Mouse (Mus musculus): ENCODE measurements around the gene Des. TPM values are rescaled to one million over a fixed set of nuclear protein-coding genes. Genes with fewer than 3 reads are reported as not detected.

The Des gene
- total and polyA plus RNA-seq, 3 experiments = 9.3 to 18.9 (median 11.7) TPM

- Histone ChIP-seq H3K27ac (ENCODE audit: insufficient read depth, low read depth) (no peak overlapping the region), H3K79me2 (replicated peaks; ENCODE audit: control insufficient read depth, extremely low read depth, insufficient read depth, poor library complexity, severe bottlenecking) (no peaks in the 10 kb centered on the region), H3K4me3 (replicated peaks in 1 of 3; ENCODE audit: low read depth in 2 of 3, low read length in 2 of 3, poor library complexity in 1 of 3) (no peak overlapping the region), H3K36me3 (replicated peaks in 1 of 2; ENCODE audit: control insufficient read depth in 1 of 2, insufficient read depth in 1 of 2, low read length in 1 of 2) (no peaks in the 10 kb centered on the region), H3K4me1 (ENCODE audit: control insufficient read depth in 1 of 2, insufficient read depth in 2 of 2) (peaks cover 7 to 16% of the 10 kb centered on the region in 2 experiments), H3K27me3 (replicated peaks) (peaks cover 10% of the 10 kb centered on the region), H3K9me3 (replicated peaks; ENCODE audit: low read length) (peaks cover 2% of the 10 kb centered on the region), H3K9ac (ENCODE audit: insufficient read depth, low read depth) (no peak overlapping the region), H3K4me2 (ENCODE audit: insufficient read depth, low read depth, poor library complexity, severe bottlenecking) (no peak overlapping the region)
- TF ChIP-seq UBTF (IDR thresholded peaks at IDR 0.05; ENCODE audit: low read depth, low read length) = no peak
- TF ChIP-seq GABPA (IDR thresholded peaks at IDR 0.05; ENCODE audit: insufficient replicate concordance, low read depth, low read length) = no peak
- no peak for TF ChIP-seq TCF12 (IDR thresholded peaks at IDR 0.05; ENCODE audit: low read depth, low read length)
- TF ChIP-seq CTCF (conservative IDR thresholded peaks at IDR 0.05 in 1 of 2, IDR thresholded peaks at IDR 0.05 in 1 of 2; ENCODE audit: low read depth in 2 of 2, low read length in 2 of 2) = no peak
- TF ChIP-seq CHD2 (IDR thresholded peaks at IDR 0.05; ENCODE audit: low read length) = no peak
- no peak for TF ChIP-seq MYC (IDR thresholded peaks at IDR 0.05; ENCODE audit: low read depth, low read length)
- no peak for TF ChIP-seq NRF1 (IDR thresholded peaks at IDR 0.05; ENCODE audit: low read depth, low read length)
- no peak for TF ChIP-seq MAZ (IDR thresholded peaks at IDR 0.05; ENCODE audit: low read depth, low read length)
- TF ChIP-seq ZNF384 (IDR thresholded peaks at IDR 0.05; ENCODE audit: low read depth, low read length) = no peak
- no peak for TF ChIP-seq KAT2A (IDR thresholded peaks at IDR 0.05; ENCODE audit: insufficient replicate concordance, low read length)
- no peak for TF ChIP-seq SIN3A (IDR thresholded peaks at IDR 0.05; ENCODE audit: low read length)
- no peak for TF ChIP-seq HCFC1 (IDR thresholded peaks at IDR 0.05; ENCODE audit: low read depth, low read length)
- no peak for TF ChIP-seq E2F4 (IDR thresholded peaks at IDR 0.05; ENCODE audit: insufficient replicate concordance, low read depth, low read length)
- no peak for TF ChIP-seq RAD21 (IDR thresholded peaks at IDR 0.05; ENCODE audit: low read depth, low read length)
- no peak for TF ChIP-seq EP300 (IDR thresholded peaks at IDR 0.05; ENCODE audit: low read length)
- no peak for TF ChIP-seq MEF2A (IDR thresholded peaks at IDR 0.05; ENCODE audit: borderline replicate concordance, low read depth, low read length)
- TF ChIP-seq USF2 (conservative IDR thresholded peaks at IDR 0.05; ENCODE audit: low read depth, low read length) = no peak
- TF ChIP-seq ZC3H11A (IDR thresholded peaks at IDR 0.05; ENCODE audit: low read depth, low read length) = no peak
- no peak for TF ChIP-seq PAX5 (IDR thresholded peaks at IDR 0.05; ENCODE audit: low read length)
- in situ Hi-C loops (cut with MboI; ENCODE audit: low pct_ligation_motif_present, low pct_unique_long_range_greater_than_20kb, low sequenced_read_pairs) = loop anchor here (25.0 kb wide), 1 partner anchor 222 kb away; no protein-coding TSS in a partner anchor
- no peak for DNase-seq (ENCODE audit: extremely low read depth)
- dilution Hi-C loops (cut with MboI; ENCODE audit: extremely low pct_ligation_motif_present, extremely low pct_unique_long_range_greater_than_20kb, low sequenced_read_pairs) = no loop called here
Observed at GRCm38 (mm10) chr1:75340519-75340918, 19.6 kb upstream of the Des start.

DNA sequence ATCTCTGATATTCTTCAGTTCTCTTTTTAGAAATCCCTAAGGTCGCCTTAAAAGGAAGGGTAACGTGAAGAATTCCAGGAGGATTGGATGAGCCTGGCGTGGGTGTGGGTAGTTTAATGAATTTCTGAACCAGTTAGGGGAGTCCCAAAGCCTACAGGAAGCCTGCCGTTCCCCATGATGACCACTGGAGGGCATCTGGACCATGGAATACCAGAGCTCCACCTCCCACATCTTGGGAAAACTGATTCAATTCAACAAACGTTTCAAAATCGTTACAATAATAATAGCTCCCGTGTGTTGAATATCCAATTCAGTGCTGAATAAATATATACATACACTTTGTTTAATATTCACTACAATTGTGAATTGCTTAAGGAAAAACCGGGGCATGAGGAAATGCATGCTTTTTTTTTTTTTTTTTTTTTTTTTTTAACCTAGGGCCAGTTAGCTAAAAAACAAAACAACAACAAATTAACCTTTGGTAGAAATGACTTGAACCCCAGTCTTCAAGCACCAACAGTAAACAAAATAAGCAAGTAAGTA, 17.2 kb upstream of the Des start:
- Histone ChIP-seq H3K27me3 (replicated peaks) (peaks cover 10% of the 10 kb centered on the region), H3K36me3 (replicated peaks in 1 of 2; ENCODE audit: control insufficient read depth in 1 of 2, insufficient read depth in 1 of 2, low read length in 1 of 2) (no peaks in the 10 kb centered on the region), H3K27ac (ENCODE audit: insufficient read depth, low read depth) (no peak overlapping the region), H3K4me3 (replicated peaks in 1 of 3; ENCODE audit: low read depth in 2 of 3, low read length in 2 of 3, poor library complexity in 1 of 3) (no peak overlapping the region), H3K79me2 (replicated peaks; ENCODE audit: control insufficient read depth, extremely low read depth, insufficient read depth, poor library complexity, severe bottlenecking) (no peaks in the 10 kb centered on the region), H3K9me3 (replicated peaks; ENCODE audit: low read length) (peaks cover 2% of the 10 kb centered on the region), H3K4me1 (ENCODE audit: control insufficient read depth in 1 of 2, insufficient read depth in 2 of 2) (peaks cover 13 to 38% of the 10 kb centered on the region in 2 experiments), H3K9ac (ENCODE audit: insufficient read depth, low read depth) (no peak overlapping the region), H3K4me2 (ENCODE audit: insufficient read depth, low read depth, poor library complexity, severe bottlenecking) (no peak overlapping the region)
- peak; percentile 62 for DNase-seq (ENCODE audit: extremely low read depth)
- in situ Hi-C loops (cut with MboI; ENCODE audit: low pct_ligation_motif_present, low pct_unique_long_range_greater_than_20kb, low sequenced_read_pairs) = loop anchor here (25.0 kb wide), 1 partner anchor 219 kb away; no protein-coding TSS in a partner anchor
- dilution Hi-C loops (cut with MboI; ENCODE audit: extremely low pct_ligation_motif_present, extremely low pct_unique_long_range_greater_than_20kb, low sequenced_read_pairs) = no loop called here
- TF ChIP-seq BHLHE40 (IDR thresholded peaks at IDR 0.05; ENCODE audit: low read depth, low read length) = no peak
- no peak for TF ChIP-seq SIN3A (IDR thresholded peaks at IDR 0.05; ENCODE audit: low read length)
- TF ChIP-seq ELF1 (IDR thresholded peaks at IDR 0.05; ENCODE audit: low read depth, low read length) = no peak
- peak; percentile 78 for TF ChIP-seq ZC3H11A (IDR thresholded peaks at IDR 0.05; ENCODE audit: low read depth, low read length)
- TF ChIP-seq USF2 (conservative IDR thresholded peaks at IDR 0.05; ENCODE audit: low read depth, low read length) = no peak
- TF ChIP-seq SMC3 (IDR thresholded peaks at IDR 0.05; ENCODE audit: low read depth, low read length) = peak; percentile 93
- TF ChIP-seq POLR2A (IDR thresholded peaks at IDR 0.05; ENCODE audit: low read depth, low read length) = no peak
- TF ChIP-seq RAD21 (IDR thresholded peaks at IDR 0.05; ENCODE audit: low read depth, low read length) = peak; percentile 97
- peak; percentile 92 for TF ChIP-seq ZNF384 (IDR thresholded peaks at IDR 0.05; ENCODE audit: low read depth, low read length)
- peak; percentile 75 to 96 for TF ChIP-seq CTCF (conservative IDR thresholded peaks at IDR 0.05 in 1 of 2, IDR thresholded peaks at IDR 0.05 in 1 of 2; ENCODE audit: low read depth in 2 of 2, low read length in 2 of 2)
- peak; percentile 69 for TF ChIP-seq IRF4 (IDR thresholded peaks at IDR 0.05; ENCODE audit: low read depth, low read length)
- no peak for TF ChIP-seq CHD2 (IDR thresholded peaks at IDR 0.05; ENCODE audit: low read length)
- no peak for TF ChIP-seq JUND (conservative IDR thresholded peaks at IDR 0.05; ENCODE audit: low read depth, low read length)

Measured in CH12.LX (cell line).